Mouse (Mus musculus) embryonic fibroblast, embryonic 13.5 days (primary cell): ENCODE data around the gene Akap1.

Experiments
- CTCF ChIP-seq: IDR thresholded peaks from 2 replicates; pipeline ENCODE4 v1.5.1; 2011; ENCODE audit warnings: mild to moderate bottlenecking, control low read depth, low read length, moderate library complexity, borderline replicate concordance; ENCODE audit not compliant: insufficient read depth
- POLR2A ChIP-seq: IDR thresholded peaks from 2 replicates; pipeline ENCODE4 v1.6.1; 2011; ENCODE audit warnings: low read depth, mild to moderate bottlenecking, control low read depth, low read length, moderate library complexity

DNA sequence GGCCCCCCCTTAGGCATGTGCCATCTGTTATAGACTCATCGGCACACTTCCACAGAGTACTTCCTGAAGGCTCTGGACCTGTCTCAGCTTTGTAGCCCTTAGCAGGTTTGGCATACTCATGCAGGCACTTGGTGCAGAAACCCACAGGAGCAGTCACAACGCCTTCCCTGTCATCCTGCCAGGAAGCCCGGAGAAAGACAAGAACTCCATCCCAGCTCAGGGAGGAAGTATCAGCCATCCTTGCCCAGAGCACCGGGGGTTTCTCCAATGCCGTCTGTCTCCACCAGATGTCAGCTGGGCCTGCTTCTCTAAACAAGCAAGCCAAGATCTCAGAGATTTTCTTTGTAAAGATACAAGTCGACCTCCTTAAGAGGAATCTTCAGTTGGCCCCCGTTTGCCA, 38.5 kb downstream of the Akap1 start:
- TF ChIP-seq POLR2A (no peak), CTCF (no peak)
